Mouse (Mus musculus): ENCODE results near the gene AL732309.1.

- TF ChIP-seq EP300 (IDR thresholded peaks at IDR 0.05) (no peak), CTCF (IDR thresholded peaks at IDR 0.05) (peak; percentile 65)
Measured at GRCm38 (mm10) chr2:25258887-25259286, 12.2 kb upstream of the AL732309.1 start.
